Mouse (Mus musculus) midbrain, embryonic 13.5 days (tissue): Measurements from ENCODE around the gene Tmem199. TPM values are rescaled to one million over a fixed set of nuclear protein-coding genes. Genes with fewer than 3 reads are reported as not detected.
A peak's percentile ranks its signal among the peaks of the same experiment; 100 is the strongest.

Experiments used
- ATAC-seq: fragments of 200-750 bp; cut with Nextera tagmentation; 2 replicates; pipeline ENCODE4 v1.8.0; 2017; ENCODE audit warnings: mild to moderate bottlenecking, moderate TSS enrichment, moderate library complexity
- H3K27ac ChIP-seq: fragments of 300-500 bp; sonication (generic); 2 replicates; pipeline ENCODE4 v1.5.1; 2015; ENCODE audit warnings: inconsistent platforms, mild to moderate bottlenecking, moderate library complexity
- H3K27me3 ChIP-seq: fragments of 300-500 bp; sonication (generic); 2 replicates; pipeline ENCODE4 v1.6.1; 2015; ENCODE audit warnings: mild to moderate bottlenecking, inconsistent platforms
- H3K36me3 ChIP-seq: fragments of 300-500 bp; sonication (generic); 2 replicates; pipeline ENCODE4 v1.6.1; 2015; ENCODE audit warnings: mild to moderate bottlenecking, inconsistent platforms
- H3K4me1 ChIP-seq: fragments of 300-500 bp; sonication (generic); replicated peaks from 2 replicates; pipeline ENCODE4 v1.6.1; 2015; ENCODE audit warnings: inconsistent platforms
- H3K4me2 ChIP-seq: fragments of 300-500 bp; sonication (generic); replicated peaks from 2 replicates; pipeline ENCODE4 v1.6.1; 2015; ENCODE audit warnings: moderate library complexity, mild to moderate bottlenecking, inconsistent platforms
- H3K4me3 ChIP-seq: fragments of 300-500 bp; sonication (generic); replicated peaks from 2 replicates; pipeline ENCODE4 v1.5.1; 2015; ENCODE audit warnings: mild to moderate bottlenecking, inconsistent platforms
- H3K9ac ChIP-seq: fragments of 300-500 bp; sonication (generic); replicated peaks from 2 replicates; pipeline ENCODE4 v1.6.1; 2015; ENCODE audit warnings: mild to moderate bottlenecking, inconsistent platforms
- H3K9me3 ChIP-seq: fragments of 300-500 bp; sonication (generic); 2 replicates; pipeline ENCODE4 v1.6.1; 2016; ENCODE audit warnings: mild to moderate bottlenecking, inconsistent platforms
- WGBS: fragments of 180-500 bp; shearing (Covaris S2); methylation state at CpG from one replicate; pipeline ENCODE4 v1.1.7; 2015; 5-methylcytosine and 5-hydroxymethylcytosine counted together
- polyA plus RNA-seq: library from polyadenylated mRNA; unstranded; fragments of >200 nt; fragmentation: Nextera tagmentation; extraction: Ambion mirVana; gene quantifications from 2 replicates; pipeline ENCODE4 v1.2.1, GENCODE M21; 2015

Tmem199 gene
- polyA plus RNA-seq, 1 experiment from 2014 or later: 97.6 TPM

GRCm38 (mm10) chr11:78523241-78523955, 11.4 kb upstream of the Tmem199 start:
- H3K36me3 ChIP-seq: peaks cover 99% of the 10 kb centered on the region
- H3K9me3 ChIP-seq: no peaks in the 10 kb centered on the region
- 84% methylated on average over 9 of the region's 9 CpGs for WGBS
- H3K9ac ChIP-seq: no peak overlapping the region
- H3K27ac ChIP-seq: no peak overlapping the region
- no peak overlapping the region for H3K4me2 ChIP-seq
- no peaks in the 10 kb centered on the region for H3K27me3 ChIP-seq
- no peaks in the 10 kb centered on the region for H3K4me1 ChIP-seq
- ATAC-seq: no peak
- H3K4me3 ChIP-seq: no peak overlapping the region

GRCm38 (mm10) chr11:78522481-78522997, 10.6 kb upstream of the Tmem199 start:
- no peak for ATAC-seq
- Histone ChIP-seq H3K4me1 (no peaks in the 10 kb centered on the region), H3K27me3 (no peaks in the 10 kb centered on the region), H3K9me3 (no peaks in the 10 kb centered on the region), H3K27ac (no peak overlapping the region), H3K36me3 (peaks cover 99% of the 10 kb centered on the region), H3K9ac (no peak overlapping the region), H3K4me2 (no peak overlapping the region), H3K4me3 (no peak overlapping the region)
- WGBS: 89% methylated on average over 1 of the region's 1 CpGs

DNA sequence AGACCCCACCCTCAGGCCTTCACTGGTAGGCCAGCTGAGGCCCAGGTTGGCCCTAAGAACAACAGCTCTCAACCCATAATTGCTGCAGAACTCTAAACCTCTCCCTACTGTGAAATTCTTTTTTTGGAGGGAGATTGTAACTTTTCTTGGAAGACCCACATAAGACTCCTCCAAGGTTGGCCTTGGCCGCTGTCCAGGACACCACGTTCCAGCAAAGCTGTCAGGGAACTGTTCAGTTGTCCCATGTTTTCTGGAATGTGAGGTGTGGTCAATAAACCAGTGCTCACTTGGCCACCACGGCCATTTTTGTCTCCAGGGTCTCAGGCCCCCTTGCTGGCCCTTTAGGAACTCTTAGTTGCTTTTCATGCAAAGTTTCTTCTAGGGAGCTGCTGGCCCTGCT, 9.9 kb upstream of the Tmem199 start:
- WGBS: 93% methylated on average over 3 of the region's 3 CpGs
- no peak overlapping the region for H3K4me2 ChIP-seq
- no peaks in the 10 kb centered on the region for H3K4me1 ChIP-seq
- H3K27me3 ChIP-seq: no peaks in the 10 kb centered on the region
- no peak for ATAC-seq
- no peaks in the 10 kb centered on the region for H3K9me3 ChIP-seq
- H3K4me3 ChIP-seq: no peak overlapping the region
- H3K9ac ChIP-seq: no peak overlapping the region
- H3K36me3 ChIP-seq: peaks cover 95% of the 10 kb centered on the region
- H3K27ac ChIP-seq: no peak overlapping the region

DNA sequence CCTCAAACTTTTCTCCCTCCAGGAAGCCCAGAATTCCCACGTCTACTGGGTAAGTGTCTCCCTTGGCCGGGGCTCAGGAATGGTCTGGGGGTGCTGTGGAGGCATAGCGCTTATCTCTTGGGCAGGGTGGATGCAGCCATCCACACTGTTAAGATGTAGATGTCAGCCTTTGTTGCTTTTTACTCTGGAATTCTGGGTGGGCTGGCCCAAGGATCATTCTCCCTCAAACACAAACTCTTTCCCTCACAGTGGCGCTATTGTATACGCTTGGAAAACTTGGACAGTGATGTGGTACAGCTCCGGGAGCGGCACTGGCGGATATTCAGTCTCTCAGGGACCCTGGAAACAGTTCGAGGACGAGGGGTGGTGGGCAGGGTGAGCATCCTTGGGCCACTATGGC, 7.0 kb upstream of the Tmem199 start:
- Histone ChIP-seq H3K27me3 (no peaks in the 10 kb centered on the region), H3K9ac (no peak overlapping the region), H3K36me3 (peaks cover 93% of the 10 kb centered on the region), H3K4me1 (no peaks in the 10 kb centered on the region), H3K4me3 (no peak overlapping the region), H3K27ac (no peak overlapping the region), H3K4me2 (no peak overlapping the region), H3K9me3 (no peaks in the 10 kb centered on the region)
- no peak for ATAC-seq
- 86% methylated on average over 10 of the region's 10 CpGs for WGBS

DNA sequence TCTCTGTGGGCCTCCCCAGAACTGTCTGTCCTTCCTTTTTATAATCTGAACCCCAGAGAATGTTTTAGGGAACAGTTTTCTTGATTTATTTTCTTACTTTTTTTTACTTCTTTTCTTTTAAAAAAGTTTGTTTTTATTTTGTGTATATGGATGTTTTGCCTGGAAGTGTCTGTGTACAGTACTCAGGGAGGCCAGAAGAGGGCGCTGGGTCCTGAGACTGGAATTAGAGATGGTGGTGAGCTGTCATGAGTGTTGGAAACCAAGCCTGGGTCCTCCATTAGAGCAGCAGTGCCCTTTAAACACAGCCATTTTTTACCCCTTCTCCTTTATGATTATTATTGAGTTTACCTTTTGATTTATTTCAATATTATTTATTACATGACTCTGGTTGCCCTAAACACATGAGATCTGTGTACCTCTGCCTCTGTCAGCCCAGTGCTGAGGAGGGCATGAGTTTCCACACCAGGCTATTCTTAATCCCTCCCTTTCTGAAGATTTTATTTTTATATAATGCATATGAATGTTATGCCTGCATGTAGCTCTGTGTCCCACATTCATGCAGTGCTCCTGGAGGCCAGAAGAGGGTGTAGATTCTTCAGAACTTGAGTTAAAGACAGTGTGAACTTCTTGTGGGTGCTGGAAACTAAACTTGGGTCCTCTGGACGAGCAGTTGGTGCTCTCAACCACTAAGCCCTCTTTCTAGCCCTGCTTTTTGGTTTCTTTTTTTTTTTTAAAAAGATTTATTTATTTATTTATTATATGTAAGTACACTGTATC, 3.8 kb upstream of the Tmem199 start:
- Histone ChIP-seq H3K27ac (no peak overlapping the region), H3K9me3 (no peaks in the 10 kb centered on the region), H3K9ac (no peak overlapping the region), H3K27me3 (no peaks in the 10 kb centered on the region), H3K4me1 (peaks cover 22% of the 10 kb centered on the region), H3K36me3 (peaks cover 61% of the 10 kb centered on the region), H3K4me3 (no peak overlapping the region), H3K4me2 (no peak overlapping the region)
- ATAC-seq: no peak
- WGBS: 83% methylated on average over 2 of the region's 2 CpGs

DNA sequence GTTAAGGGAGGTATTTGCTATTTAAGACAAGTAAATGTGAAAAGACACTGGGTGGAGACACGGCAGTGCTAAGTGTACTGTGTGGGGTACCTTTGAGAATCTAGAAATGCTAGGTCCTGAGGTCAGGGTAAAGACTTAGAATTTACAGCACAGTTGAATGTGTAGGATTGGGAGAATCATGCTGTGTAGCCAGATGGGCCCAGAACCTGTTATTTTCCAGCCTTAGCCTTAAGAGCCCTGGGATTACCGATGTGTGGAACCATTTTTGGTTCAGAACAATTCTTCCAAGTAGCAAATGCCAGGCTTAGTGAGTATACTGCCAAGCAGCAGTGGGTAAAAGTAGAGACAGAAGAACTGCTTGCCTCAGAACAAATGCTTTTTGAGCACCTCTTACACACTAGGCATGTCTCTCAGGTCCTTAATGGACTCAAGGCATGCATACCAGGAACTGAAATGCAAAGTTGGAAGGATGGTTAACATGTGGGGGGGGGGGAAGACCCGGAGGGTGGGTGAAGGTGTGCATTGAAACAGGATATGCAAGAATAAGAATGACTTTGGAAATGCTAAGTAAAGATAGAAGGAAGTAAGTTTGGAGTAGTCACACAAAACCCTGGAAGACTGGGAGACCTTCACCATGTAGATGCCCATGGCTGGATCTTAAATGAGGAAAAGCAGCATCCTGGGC, 1.3 kb upstream of the Tmem199 start:
- ATAC-seq: no peak

GRCm38 (mm10) chr11:78509148-78509547, 2.8 kb downstream of the Tmem199 start:
- Histone ChIP-seq H3K4me3 (no peak overlapping the region), H3K9me3 (no peaks in the 10 kb centered on the region), H3K4me2 (no peak overlapping the region), H3K9ac (no peak overlapping the region), H3K27ac (no peak overlapping the region), H3K4me1 (peaks cover 23% of the 10 kb centered on the region), H3K27me3 (no peaks in the 10 kb centered on the region), H3K36me3 (peaks cover 48% of the 10 kb centered on the region)
- WGBS: 83% methylated on average over 5 of the region's 5 CpGs
- no peak for ATAC-seq

More for the DNA sequence above, 1.3 kb upstream of the Tmem199 start:
- Histone ChIP-seq H3K27me3 (no peaks in the 10 kb centered on the region), H3K4me1 (peaks cover 23% of the 10 kb centered on the region), H3K36me3 (peaks cover 52% of the 10 kb centered on the region), H3K9ac (peak overlapping the region; percentile 98), H3K4me3 (peak overlapping the region; percentile 89), H3K27ac (no peak overlapping the region), H3K9me3 (no peaks in the 10 kb centered on the region), H3K4me2 (peak overlapping the region; percentile 94)
- 85% methylated on average over 3 of the region's 3 CpGs for WGBS

- WGBS: 85% methylated on average over 3 of the region's 3 CpGs
- H3K4me1 ChIP-seq: no peaks in the 10 kb centered on the region
- H3K4me3 ChIP-seq: no peak overlapping the region
Measured at GRCm38 (mm10) chr11:78505430-78505829, 6.5 kb downstream of the Tmem199 start.

GRCm38 (mm10) chr11:78502909-78503650, 8.9 kb downstream of the Tmem199 start, which contains the start of gene Sebox:
Gene Sebox (plus strand): TSS chr11:78503447.
- Histone ChIP-seq H3K9ac (no peak within 1 kb of the TSS), H3K4me2 (no peak within 1 kb of the TSS), H3K27me3 (peaks cover 16% of the 10 kb centered on the region; the same call in 1 of the 2 replicates), H3K4me3 (no peak within 1 kb of the TSS), H3K27ac (no peak within 1 kb of the TSS), H3K4me1 (peaks cover 10% of the 10 kb centered on the region; the same call in 1 of the 2 replicates), H3K36me3 (peaks cover 29% of the 10 kb centered on the region), H3K9me3 (no peaks in the 10 kb centered on the region)
- no peak for ATAC-seq
- 72% methylated on average over 7 of the region's 7 CpGs for WGBS

More at GRCm38 (mm10) chr11:78505430-78505829, 6.5 kb downstream of the Tmem199 start:
- Histone ChIP-seq H3K27me3 (peaks cover under 1% of the 10 kb centered on the region; the same call in 1 of the 2 replicates), H3K4me2 (no peak overlapping the region), H3K36me3 (peaks cover 47% of the 10 kb centered on the region), H3K9ac (no peak overlapping the region), H3K9me3 (no peaks in the 10 kb centered on the region), H3K27ac (no peak overlapping the region)
- ATAC-seq: no peak

DNA sequence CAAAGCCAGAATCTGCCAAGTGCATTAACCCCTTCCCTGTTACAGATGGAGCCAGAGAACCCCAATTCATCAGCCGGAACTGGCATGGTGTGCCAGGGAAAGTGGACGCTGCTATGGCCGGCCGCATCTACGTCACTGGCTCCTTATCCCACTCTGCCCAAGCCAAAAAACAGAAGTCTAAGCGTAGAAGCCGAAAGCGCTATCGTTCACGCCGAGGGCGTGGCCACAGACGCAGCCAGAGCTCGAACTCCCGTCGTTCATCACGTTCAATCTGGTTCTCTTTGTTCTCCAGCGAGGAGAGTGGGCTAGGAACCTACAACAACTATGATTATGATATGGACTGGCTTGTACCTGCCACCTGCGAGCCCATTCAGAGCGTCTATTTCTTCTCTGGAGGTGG, 10.4 kb downstream of the Tmem199 start:
- Histone ChIP-seq H3K4me1 (peaks cover 15% of the 10 kb centered on the region), H3K36me3 (peaks cover 15% of the 10 kb centered on the region), H3K4me2 (no peak overlapping the region), H3K27me3 (peaks cover 16% of the 10 kb centered on the region; the same call in 1 of the 2 replicates), H3K9ac (no peak overlapping the region), H3K27ac (no peak overlapping the region), H3K4me3 (no peak overlapping the region), H3K9me3 (no peaks in the 10 kb centered on the region)
- no peak for ATAC-seq
- WGBS: 85% methylated on average over 20 of the region's 20 CpGs

GRCm38 (mm10) chr11:78500623-78501202, 11.3 kb downstream of the Tmem199 start:
- Histone ChIP-seq H3K36me3 (peaks cover 6% of the 10 kb centered on the region; the same call in 1 of the 2 replicates), H3K9ac (0 out of 2 replicates have a peak overlapping the region, but pooled peaks have one; percentile 23), H3K4me2 (no peak overlapping the region), H3K27ac (no peak overlapping the region), H3K27me3 (peaks cover 16% of the 10 kb centered on the region; the same call in 1 of the 2 replicates), H3K9me3 (no peaks in the 10 kb centered on the region), H3K4me1 (peaks cover 23% of the 10 kb centered on the region), H3K4me3 (no peak overlapping the region)
- no peak for ATAC-seq
- WGBS: 84% methylated on average over 9 of the region's 9 CpGs
